Mouse (Mus musculus): Measurements from ENCODE around the gene Akr1b3.

DNA sequence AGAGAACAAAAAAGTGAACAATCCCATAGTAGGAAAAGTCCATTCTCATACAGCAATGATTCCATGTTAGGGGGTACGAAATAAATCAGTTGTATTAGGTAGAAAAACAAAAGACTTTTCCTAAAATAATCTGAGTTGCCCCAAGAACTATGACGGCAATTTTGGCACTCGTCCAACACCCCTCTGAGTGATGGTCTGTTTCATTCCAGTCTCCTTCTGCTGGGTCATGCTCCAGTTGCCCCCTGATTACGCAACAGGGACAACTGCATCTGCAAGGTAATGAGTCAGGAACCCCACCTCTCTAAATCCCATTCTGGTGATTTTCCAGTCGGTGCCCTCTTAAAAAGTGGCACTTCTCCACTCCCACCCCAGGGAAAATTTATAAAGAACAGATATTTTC lies 894 bp upstream of the Akr1b3 start:
- TF ChIP-seq POLR2AphosphoS2 (IDR thresholded peaks at IDR 0.05; ENCODE audit: insufficient read length, low read depth) (no peak), POLR2A (IDR thresholded peaks at IDR 0.05; ENCODE audit: insufficient read length, low read depth) (no peak), USF1 (IDR thresholded peaks at IDR 0.05; ENCODE audit: low read depth) (no peak), MYOG (IDR thresholded peaks at IDR 0.05; ENCODE audit: control insufficient read depth in 1 of 3, insufficient read depth in 1 of 3, insufficient read length in 2 of 3, low read depth in 2 of 3) (peak in 1 of 3 experiments; percentile 73), MAX (IDR thresholded peaks at IDR 0.05; ENCODE audit: low read depth) (no peak), TCF12 (IDR thresholded peaks at IDR 0.05; ENCODE audit: insufficient read depth, poor library complexity, severe bottlenecking) (no peak), CEBPB (IDR thresholded peaks at IDR 0.05; ENCODE audit: insufficient read depth, poor library complexity, severe bottlenecking) (peak; percentile 97), E2F4 (IDR thresholded peaks at IDR 0.05; ENCODE audit: insufficient read depth) (no peak), MYOD1 (IDR thresholded peaks at IDR 0.05; ENCODE audit: control insufficient read depth in 1 of 3, insufficient read length in 2 of 3, low read depth in 2 of 3) (peak in 2 of 3 experiments; percentile 53 to 78), REST (IDR thresholded peaks at IDR 0.05; ENCODE audit: insufficient read depth, insufficient read length) (no peak)

All from myocyte (in vitro differentiated cells).